Mouse (Mus musculus) forebrain, embryonic 13.5 days (tissue): ENCODE results near the gene Bcl2l12. TPM values are rescaled to one million over a fixed set of nuclear protein-coding genes. Genes with fewer than 3 reads are reported as not detected.
"Not testable (repeated sequence)": the region's sequence is repeated elsewhere in the genome, so short reads cannot be mapped to it uniquely, and the experiment has no call there.

ENCODE experiments used
- ATAC-seq: fragments of 200-750 bp; cut with Nextera tagmentation; 2 replicates; pipeline ENCODE4 v1.8.0; 2017
- H3K27ac ChIP-seq: fragments of 300-500 bp; sonication (generic); 2 replicates; pipeline ENCODE4 v1.5.1; 2015; ENCODE audit warnings: inconsistent platforms, mild to moderate bottlenecking, moderate library complexity
- H3K27me3 ChIP-seq: fragments of 300-500 bp; sonication (generic); 2 replicates; pipeline ENCODE4 v1.6.1; 2015; ENCODE audit warnings: mild to moderate bottlenecking, inconsistent platforms
- H3K36me3 ChIP-seq: fragments of 300-500 bp; sonication (generic); 2 replicates; pipeline ENCODE4 v1.6.1; 2015; ENCODE audit warnings: mild to moderate bottlenecking, inconsistent platforms; ENCODE audit not compliant: poor library complexity, severe bottlenecking
- H3K4me1 ChIP-seq: fragments of 300-500 bp; sonication (generic); 2 replicates; pipeline ENCODE4 v1.6.1; 2015; ENCODE audit warnings: inconsistent platforms
- H3K4me2 ChIP-seq: fragments of 300-500 bp; sonication (generic); 2 replicates; pipeline ENCODE4 v1.6.1; 2015; ENCODE audit warnings: inconsistent platforms, mild to moderate bottlenecking, moderate library complexity
- H3K4me3 ChIP-seq: fragments of 300-500 bp; sonication (generic); 2 replicates; pipeline ENCODE4 v1.5.1; 2015; ENCODE audit warnings: mild to moderate bottlenecking, inconsistent platforms
- H3K9ac ChIP-seq: fragments of 300-500 bp; sonication (generic); 2 replicates; pipeline ENCODE4 v1.6.1; 2015; ENCODE audit warnings: mild to moderate bottlenecking, inconsistent platforms
- H3K9me3 ChIP-seq: fragments of 300-500 bp; sonication (generic); replicated peaks from 2 replicates; pipeline ENCODE4 v1.6.1; 2016; ENCODE audit warnings: inconsistent platforms
- WGBS: fragments of 180-500 bp; shearing (Covaris S2); methylation state at CpG from one replicate; pipeline ENCODE4 v1.1.7; 2015; 5-methylcytosine and 5-hydroxymethylcytosine counted together
- polyA plus RNA-seq: library from polyadenylated mRNA; unstranded; fragments of >200 nt; fragmentation: Nextera tagmentation; extraction: Ambion mirVana; gene quantifications from 2 replicates; pipeline ENCODE4 v1.2.1, GENCODE M21; 2015

The Bcl2l12 gene
- polyA plus RNA-seq, 1 experiment from 2014 or later, result 40.5 TPM

- Histone ChIP-seq H3K9ac (no peak overlapping the region), H3K27me3 (no peaks in the 10 kb centered on the region), H3K4me1 (no peaks in the 10 kb centered on the region), H3K4me2 (no peak overlapping the region), H3K4me3 (no peak overlapping the region), H3K36me3 (peaks cover 87% of the 10 kb centered on the region), H3K9me3 (no peaks in the 10 kb centered on the region), H3K27ac (no peak overlapping the region)
- WGBS, result 91% methylated on average over 6 of the region's 6 CpGs
- ATAC-seq, result no peak
Observed at GRCm38 (mm10) chr7:45029995-45030394, 31.5 kb upstream of the Bcl2l12 start.

DNA sequence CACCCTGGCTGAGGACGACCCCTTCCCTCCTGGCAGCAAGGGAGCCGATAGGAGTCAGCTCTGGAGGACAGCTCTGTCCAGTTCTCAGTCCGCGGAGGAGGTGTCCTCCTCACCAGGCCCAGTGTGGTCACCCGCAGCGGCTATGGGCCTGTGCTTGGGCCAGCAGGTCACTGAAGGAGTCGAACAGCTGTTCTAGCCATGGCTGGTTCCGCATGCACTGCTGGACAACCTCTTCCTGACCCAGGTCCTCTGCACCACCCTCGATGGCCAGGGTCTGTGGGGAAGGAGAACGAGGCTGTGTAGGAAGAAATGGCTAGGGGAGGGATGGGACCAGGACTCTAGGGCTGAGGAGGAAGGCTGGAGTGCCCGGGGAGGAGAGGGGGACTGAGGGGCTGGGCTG, 29.8 kb upstream of the Bcl2l12 start:
- Histone ChIP-seq H3K4me2 (no peak overlapping the region), H3K9me3 (no peaks in the 10 kb centered on the region), H3K27ac (no peak overlapping the region), H3K36me3 (peaks cover 70% of the 10 kb centered on the region), H3K4me1 (no peaks in the 10 kb centered on the region), H3K9ac (no peak overlapping the region), H3K4me3 (no peak overlapping the region), H3K27me3 (no peaks in the 10 kb centered on the region)
- 95% methylated on average over 11 of the region's 11 CpGs for WGBS
- no peak for ATAC-seq

DNA sequence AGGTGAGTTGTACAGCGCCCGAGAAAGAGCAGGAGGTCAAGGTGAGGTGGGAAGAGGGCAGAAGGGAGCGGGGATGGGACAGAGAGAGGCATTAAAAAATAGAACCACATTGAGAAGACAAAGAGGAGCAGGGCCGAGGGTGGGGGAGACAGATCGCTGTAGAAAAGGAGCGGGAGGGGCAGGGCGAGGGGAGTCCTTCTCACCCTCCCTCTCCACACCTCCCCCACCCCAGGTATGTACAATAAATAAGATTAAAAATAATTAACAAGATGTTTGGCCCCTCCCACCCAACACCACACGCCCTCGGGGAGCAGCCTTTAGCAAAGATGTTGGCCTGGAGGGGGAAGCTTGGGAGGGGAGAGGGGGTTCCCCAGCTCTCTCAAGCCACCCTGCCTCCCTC, 29.2 kb upstream of the Bcl2l12 start:
- no peaks in the 10 kb centered on the region for H3K9me3 ChIP-seq
- H3K4me1 ChIP-seq, result no peaks in the 10 kb centered on the region
- no peak overlapping the region for H3K27ac ChIP-seq
- WGBS, result 88% methylated on average over 9 of the region's 9 CpGs
- H3K27me3 ChIP-seq, result no peaks in the 10 kb centered on the region
- no peak overlapping the region for H3K9ac ChIP-seq
- peaks cover 64% of the 10 kb centered on the region for H3K36me3 ChIP-seq
- H3K4me3 ChIP-seq, result no peak overlapping the region
- no peak for ATAC-seq
- H3K4me2 ChIP-seq, result no peak overlapping the region

DNA sequence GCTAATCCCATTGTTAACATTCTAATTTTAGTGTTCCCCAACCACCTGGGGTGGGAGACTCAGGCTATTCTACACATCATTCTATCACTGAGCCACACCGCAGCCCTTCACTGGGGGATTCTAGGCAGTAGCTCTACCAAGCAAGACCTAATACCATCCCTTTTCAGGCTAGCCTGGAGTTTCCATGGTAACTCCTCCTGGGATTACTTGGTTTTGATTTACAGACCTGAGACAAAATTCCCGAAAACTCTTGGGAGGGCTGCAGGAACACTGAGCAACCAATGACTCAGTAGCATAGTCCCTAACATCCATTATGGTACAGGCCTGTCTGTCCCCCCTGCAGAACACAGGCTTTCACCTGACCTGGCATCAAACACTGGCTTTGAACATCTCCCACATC, 27.7 kb upstream of the Bcl2l12 start:
- Histone ChIP-seq H3K4me1 (no peaks in the 10 kb centered on the region), H3K27me3 (no peaks in the 10 kb centered on the region), H3K27ac (0 out of 2 replicates have a peak overlapping the region, but pooled peaks have one; percentile 7), H3K4me2 (no peak overlapping the region), H3K9ac (no peak overlapping the region), H3K4me3 (no peak overlapping the region), H3K9me3 (no peaks in the 10 kb centered on the region), H3K36me3 (peaks cover 49% of the 10 kb centered on the region)
- WGBS, result 69% methylated on average over 2 of the region's 2 CpGs
- no peak for ATAC-seq

DNA sequence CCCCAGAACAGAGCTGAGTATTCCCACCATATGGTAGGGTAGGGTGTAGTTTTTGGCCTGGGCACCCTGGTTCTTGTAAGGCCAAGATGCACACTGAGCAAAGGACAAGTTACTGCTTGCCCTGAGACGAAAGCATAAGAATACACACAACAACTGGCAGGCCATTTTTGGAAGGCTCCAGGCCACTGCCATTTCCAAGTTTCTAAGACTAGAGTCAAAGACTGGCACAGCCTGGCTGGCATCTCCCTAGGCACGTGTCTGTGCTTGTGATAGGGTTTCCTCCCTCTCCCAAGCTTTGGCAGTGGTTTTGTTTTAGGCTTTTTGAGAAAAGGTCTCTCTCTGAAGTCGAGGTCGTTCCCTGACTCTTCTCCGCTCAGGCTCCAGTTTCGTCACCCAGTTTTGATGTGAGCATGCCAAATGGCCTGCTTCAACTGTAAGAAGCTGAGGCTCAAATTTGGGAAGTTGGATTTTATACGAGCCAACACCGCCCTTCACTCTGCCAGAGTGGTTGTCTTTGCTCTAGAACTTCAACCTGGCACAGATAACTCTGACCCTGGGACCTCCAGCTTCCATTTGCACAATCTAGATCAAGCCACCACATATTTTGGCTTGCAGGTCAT, 27.2 kb upstream of the Bcl2l12 start:
- no peak overlapping the region for H3K9ac ChIP-seq
- peaks cover 44% of the 10 kb centered on the region for H3K36me3 ChIP-seq
- no peak overlapping the region for H3K4me3 ChIP-seq
- H3K9me3 ChIP-seq, result no peaks in the 10 kb centered on the region
- H3K4me1 ChIP-seq, result no peaks in the 10 kb centered on the region
- WGBS, result 80% methylated on average over 8 of the region's 8 CpGs
- H3K27me3 ChIP-seq, result no peaks in the 10 kb centered on the region
- peak overlapping the region; percentile 7; the same call in 1 of the 2 replicates for H3K27ac ChIP-seq
- no peak overlapping the region for H3K4me2 ChIP-seq
- ATAC-seq, result no peak

DNA sequence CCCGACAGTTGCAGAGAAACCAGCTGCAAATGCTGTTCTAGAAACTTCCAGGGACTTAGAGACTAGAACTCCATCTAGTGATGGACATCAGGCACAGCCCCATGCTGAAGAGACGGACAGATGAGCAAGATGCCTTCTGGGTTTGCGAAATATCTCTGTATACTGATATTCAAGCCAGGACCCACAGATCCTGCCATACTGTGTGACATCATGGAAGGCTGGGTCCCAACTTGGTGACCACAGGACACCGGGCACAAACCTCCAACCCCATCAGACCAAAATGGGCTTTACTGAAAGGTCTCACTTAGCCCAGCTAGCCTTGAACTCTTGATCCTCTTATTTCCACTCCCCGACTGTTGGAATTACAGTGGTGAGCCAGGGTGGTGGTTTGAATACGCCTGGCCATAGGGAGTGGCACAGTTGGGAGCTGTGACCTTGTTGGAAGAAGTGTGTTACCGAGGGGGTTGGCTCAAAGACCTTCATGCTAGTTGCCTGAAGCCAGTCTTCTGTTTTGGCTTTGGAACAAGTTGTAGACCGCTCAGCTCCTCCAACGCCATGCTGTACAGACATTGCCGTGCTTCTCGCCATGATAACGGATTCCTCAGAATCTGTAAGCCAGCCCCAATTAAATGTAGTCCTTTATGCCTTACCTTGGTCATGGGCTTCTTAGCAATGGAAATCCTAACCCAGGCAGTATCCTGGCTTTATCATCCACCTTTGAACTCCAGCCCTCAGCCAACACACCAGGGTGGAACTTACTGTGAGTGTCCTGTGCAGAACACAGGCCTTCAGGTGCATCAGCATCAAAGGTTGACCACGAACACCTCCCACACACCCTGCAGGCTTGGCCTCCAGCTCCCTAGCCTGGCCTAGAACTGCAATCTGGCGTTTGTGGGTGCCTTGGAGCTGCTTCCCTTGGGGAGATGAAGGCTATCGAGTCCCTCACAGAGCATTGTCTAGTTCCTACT, 26.1 kb upstream of the Bcl2l12 start:
- H3K9ac ChIP-seq, result no peak overlapping the region
- peaks cover 9% of the 10 kb centered on the region for H3K27me3 ChIP-seq
- H3K27ac ChIP-seq, result 0 out of 2 replicates have a peak overlapping the region, but pooled peaks have one; percentile 4
- no peak for ATAC-seq
- no peaks in the 10 kb centered on the region for H3K9me3 ChIP-seq
- H3K4me1 ChIP-seq, result no peaks in the 10 kb centered on the region
- no peak overlapping the region for H3K4me2 ChIP-seq
- WGBS, result 89% methylated on average over 15 of the region's 15 CpGs
- no peak overlapping the region for H3K4me3 ChIP-seq
- peaks cover 32% of the 10 kb centered on the region for H3K36me3 ChIP-seq

GRCm38 (mm10) chr7:45023711-45024110, 25.2 kb upstream of the Bcl2l12 start:
- H3K9me3 ChIP-seq, H3K27ac ChIP-seq, H3K9ac ChIP-seq, H3K4me3 ChIP-seq, ATAC-seq, H3K4me2 ChIP-seq, H3K4me1 ChIP-seq: not testable (repeated sequence)
- H3K27me3 ChIP-seq, result peaks cover 18% of the 10 kb centered on the region
- H3K36me3 ChIP-seq, result peaks cover 24% of the 10 kb centered on the region
- WGBS, result 85% methylated on average over 5 of the region's 5 CpGs

DNA sequence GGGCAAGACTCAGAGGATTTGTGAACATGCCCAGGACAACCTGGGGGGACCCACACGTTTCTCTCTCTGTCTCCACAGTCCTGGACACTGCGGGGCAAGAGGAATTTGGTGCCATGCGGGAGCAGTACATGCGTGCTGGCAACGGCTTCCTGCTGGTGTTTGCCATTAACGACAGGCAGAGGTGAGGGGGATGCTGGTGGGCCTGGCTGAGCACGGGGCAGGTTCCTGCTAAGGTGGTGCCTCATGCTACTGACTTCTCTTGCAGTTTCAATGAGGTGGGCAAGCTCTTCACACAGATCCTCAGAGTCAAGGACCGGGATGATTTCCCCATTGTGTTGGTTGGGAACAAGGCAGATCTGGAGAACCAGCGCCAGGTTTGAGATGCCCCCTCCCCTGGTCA, 21.7 kb upstream of the Bcl2l12 start:
- Histone ChIP-seq H3K4me1 (peaks cover 18% of the 10 kb centered on the region), H3K27me3 (peaks cover 26% of the 10 kb centered on the region), H3K4me2 (no peak overlapping the region), H3K4me3 (no peak overlapping the region), H3K9ac (no peak overlapping the region), H3K27ac (no peak overlapping the region), H3K9me3 (no peaks in the 10 kb centered on the region), H3K36me3 (no peaks in the 10 kb centered on the region)
- WGBS, result 76% methylated on average over 9 of the region's 9 CpGs
- ATAC-seq, result no peak

DNA sequence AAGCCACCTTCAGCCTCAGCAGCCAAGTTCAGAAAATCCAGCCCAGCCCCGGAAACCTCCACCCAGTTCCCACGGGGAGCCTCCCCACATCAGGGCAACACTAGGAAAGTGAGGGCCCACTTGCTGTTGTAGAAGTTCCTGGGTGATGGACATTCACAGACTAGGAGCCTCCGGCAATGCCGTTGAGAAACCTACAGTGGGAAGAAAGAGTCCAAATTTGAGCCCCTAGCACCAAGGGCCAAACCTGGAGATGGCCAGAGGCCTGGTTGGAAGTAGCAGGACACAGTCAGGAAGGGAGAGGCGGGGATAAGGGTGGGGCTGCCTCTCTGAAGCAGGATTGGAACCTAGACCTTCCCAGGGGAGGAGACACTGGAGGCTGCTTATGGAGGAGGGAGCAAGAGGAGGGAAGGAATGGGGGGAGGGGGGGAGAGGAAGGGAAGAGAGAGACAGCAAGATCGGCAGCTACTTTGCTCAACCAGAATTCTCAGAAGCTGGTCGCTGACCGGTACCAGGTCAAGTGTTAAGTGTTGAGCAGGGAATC, 20.6 kb upstream of the Bcl2l12 start:
- Histone ChIP-seq H3K9me3 (no peaks in the 10 kb centered on the region), H3K4me3 (no peak overlapping the region), H3K4me1 (peaks cover 29% of the 10 kb centered on the region), H3K27me3 (peaks cover 26% of the 10 kb centered on the region), H3K4me2 (peak overlapping the region; percentile 77; the same call in 1 of the 2 replicates), H3K27ac (no peak overlapping the region), H3K9ac (no peak overlapping the region), H3K36me3 (no peaks in the 10 kb centered on the region)
- WGBS, result 45% methylated on average over 8 of the region's 8 CpGs
- ATAC-seq, result no peak

DNA sequence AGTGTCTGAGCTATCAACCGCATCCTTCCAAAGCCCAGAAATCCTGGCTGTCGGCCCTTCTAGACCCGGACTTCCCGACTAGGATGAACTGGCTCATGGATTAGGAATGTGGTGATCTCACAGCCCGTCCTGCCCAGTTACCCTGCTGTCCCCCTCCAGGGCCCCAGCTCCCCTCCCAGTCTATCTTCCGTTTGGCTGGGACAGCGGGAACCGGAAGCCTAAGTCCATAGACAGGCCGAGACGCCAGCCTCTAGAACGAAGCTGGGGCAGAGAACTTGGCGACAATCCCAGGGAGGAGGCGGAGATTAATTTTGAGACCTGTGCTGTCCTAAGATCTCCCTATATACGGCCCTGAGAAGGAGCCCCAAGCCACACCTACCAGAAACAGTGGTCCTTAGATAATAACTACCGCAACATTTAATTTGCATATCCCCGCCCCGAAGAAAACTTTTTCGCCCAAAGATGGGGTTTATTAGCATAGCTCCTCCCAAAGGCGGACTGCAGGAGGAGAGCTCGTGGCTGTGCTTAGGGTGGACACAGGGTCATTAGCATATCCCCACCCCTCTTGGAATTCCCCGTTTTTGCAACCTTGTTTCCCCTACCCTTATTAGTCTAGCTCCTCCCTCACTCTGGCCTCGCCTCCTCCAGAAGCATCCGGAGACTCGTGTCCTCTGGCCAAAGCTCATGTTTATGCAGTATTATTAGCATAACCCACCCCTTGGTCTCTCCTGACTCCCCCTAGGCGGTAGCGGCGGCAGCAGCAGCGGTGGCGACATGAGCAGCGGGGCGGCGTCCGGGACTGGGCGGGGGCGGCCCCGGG, 18.9 kb upstream of the Bcl2l12 start, which contains the start of gene Rras:
TSS of gene Rras (plus strand) at position 720 of the 820 bp plus-strand sequence.
- Histone ChIP-seq H3K9ac (peak within 1 kb of the TSS; percentile 65), H3K36me3 (peaks cover 12% of the 10 kb centered on the region), H3K27ac (peak within 1 kb of the TSS; percentile 85), H3K4me3 (peak within 1 kb of the TSS; percentile 47), H3K27me3 (peaks cover 26% of the 10 kb centered on the region), H3K4me1 (peaks cover 37% of the 10 kb centered on the region), H3K4me2 (peak within 1 kb of the TSS; percentile 77), H3K9me3 (no peaks in the 10 kb centered on the region)
- under 1% methylated on average over 36 of the region's 36 CpGs for WGBS
- ATAC-seq, result peak; percentile 70

DNA sequence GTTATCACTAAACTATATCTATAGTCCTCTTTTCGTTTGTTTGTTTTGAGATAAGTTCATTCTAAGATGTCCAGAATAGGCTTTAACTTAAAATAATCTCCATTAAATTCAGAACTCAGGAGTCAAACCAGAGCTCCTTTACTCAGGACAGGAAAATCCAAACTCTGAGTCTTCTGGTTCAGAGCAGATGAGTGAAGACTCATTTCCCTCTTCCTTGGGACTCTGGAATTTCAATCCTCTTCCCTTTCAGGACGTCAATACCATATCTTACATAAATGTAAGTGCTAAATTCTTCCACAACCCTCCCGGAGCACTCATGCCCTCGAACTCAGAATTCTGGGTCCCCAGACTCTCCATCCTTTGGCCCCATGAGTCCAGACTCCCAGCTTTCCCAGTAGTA, 18.2 kb upstream of the Bcl2l12 start:
- WGBS, result 4% methylated on average over 4 of the region's 4 CpGs
- Histone ChIP-seq H3K27ac (peak overlapping the region; percentile 85), H3K9ac (peak overlapping the region; percentile 60), H3K4me1 (peaks cover 37% of the 10 kb centered on the region), H3K36me3 (peaks cover 19% of the 10 kb centered on the region), H3K4me2 (peak overlapping the region; percentile 77), H3K4me3 (peak overlapping the region; percentile 47), H3K9me3 (no peaks in the 10 kb centered on the region), H3K27me3 (peaks cover 26% of the 10 kb centered on the region)
- ATAC-seq, result no peak
